Mouse (Mus musculus): ENCODE measurements around the gene Mettl27.

- TF ChIP-seq GATA1 (IDR thresholded peaks at IDR 0.05; ENCODE audit: low read length) (no peak), TAL1 (IDR thresholded peaks at IDR 0.05; ENCODE audit: low read length) (no peak)
These were observed 54.4 kb downstream of the Mettl27 start for GRCm38 (mm10) chr5:134986298-134987268.
